Mouse (Mus musculus) activated CD4-positive, CD25-positive, alpha-beta regulatory T cell, adult 4 months (primary cell): ENCODE measurements around the gene Mettl11b. TPM values are rescaled to one million over a fixed set of nuclear protein-coding genes. Genes with fewer than 3 reads are reported as not detected.
"Not testable (repeated sequence)": the region's sequence is repeated elsewhere in the genome, so short reads cannot be mapped to it uniquely, and the experiment has no call there.

Source experiments
- ATAC-seq: one replicate; pipeline ENCODE4 v1.8.0; 2017
- polyA plus RNA-seq, 2 experiments: library from polyadenylated mRNA; unstranded; fragments of 100-300 nt; shearing (Covaris generic); gene quantifications; one replicate each; pipeline ENCODE4 v1.2.1; 2017

The Mettl11b gene
- not detected for polyA plus RNA-seq

DNA sequence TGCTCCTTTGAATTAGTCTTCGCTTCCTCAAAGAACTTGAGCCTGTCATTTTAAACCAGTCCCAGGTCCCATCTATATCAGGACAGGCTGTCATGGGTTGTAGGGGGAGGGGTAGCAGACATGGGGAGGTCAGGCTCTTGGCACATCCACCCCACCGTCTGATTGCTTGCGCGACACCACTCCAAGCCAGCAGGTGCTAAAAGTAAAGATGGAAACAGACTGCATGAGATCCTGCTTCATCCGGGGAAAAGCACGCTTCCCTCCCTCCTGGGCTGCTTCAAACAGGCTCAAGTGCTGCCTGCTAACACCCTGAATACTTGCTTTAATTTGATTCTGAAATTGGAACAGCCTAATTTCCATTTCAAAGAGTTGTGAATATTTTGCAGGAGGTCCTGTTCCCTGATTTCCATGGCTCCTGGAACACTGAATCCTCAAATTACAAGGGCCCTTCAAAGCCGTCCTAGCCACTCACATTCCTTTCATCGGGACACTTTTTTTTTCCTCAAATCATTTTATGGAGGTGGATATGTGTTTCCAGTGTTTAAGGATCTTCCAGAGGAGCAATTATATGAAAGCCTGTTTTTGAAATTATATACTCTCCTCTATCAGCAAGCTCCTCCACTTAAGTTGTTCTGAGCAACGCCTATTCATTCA, at the start of gene Mettl11b:
Mettl11b (minus strand) TSS at position 127 of the 654 bp plus-strand sequence.
- no peak for ATAC-seq

DNA sequence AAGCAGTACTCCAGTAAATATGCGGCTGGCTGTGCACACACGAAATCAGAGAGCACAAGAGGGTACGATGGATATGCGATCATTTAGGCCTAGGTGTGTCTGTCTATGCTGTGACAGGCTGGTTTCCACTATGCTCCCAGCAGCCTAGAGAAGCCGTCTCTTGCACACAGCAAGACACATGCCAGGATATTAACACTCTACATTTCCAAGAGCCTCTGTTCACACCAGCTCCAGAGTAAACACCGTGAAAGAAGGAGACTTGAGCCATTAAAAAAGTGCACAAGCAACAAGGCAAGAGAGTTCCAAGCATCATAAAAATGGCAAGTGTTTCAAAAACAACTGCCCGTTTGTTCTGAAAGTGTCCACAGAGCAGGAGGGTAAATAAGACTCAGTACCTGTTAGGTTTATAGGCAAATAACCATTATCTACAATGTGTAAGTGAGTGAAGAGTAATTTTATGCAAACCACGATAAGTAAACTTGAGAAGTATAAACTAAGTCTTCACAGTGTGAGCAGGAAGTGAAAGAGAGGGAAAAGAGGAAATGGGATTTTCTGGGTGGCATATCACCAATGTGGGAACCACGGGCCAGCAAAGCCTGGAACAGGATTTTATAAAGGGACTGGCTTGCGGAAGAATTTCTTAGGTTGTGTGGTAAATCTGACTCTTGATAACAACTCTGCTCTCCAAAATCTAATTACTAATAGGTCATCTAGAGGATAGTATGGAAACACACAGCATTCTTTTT, 32.6 kb upstream of the Mettl11b start:
- ATAC-seq, result no peak

DNA sequence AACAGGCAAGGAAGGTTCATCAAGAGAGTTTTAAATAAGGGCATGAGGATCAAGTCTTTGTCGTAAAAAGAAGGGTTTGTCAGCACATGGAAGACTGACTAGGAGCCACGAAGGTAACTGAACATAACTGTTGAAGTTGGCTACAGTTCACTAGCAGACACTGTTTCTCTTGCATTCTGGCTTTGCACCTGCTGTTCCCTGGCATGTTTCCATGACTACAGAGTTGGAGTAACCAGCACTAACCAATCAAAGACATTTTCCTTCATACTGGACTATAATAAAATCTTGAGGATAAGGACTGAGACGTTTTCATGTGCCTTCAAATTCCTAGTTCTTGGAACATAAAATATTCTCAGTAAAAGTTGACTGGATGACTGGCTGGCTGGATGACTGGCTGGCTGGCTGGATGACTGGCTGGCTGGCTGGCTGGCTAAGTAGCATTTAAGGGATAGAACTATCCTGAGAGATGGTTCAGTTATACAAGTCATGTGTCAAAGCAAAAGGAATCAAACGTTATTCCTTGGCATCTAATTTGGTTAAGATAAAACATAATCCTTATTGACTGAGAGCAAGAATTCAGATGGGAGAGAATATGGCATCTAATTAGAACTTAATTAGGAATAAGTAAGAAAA, 26.4 kb upstream of the Mettl11b start:
- ATAC-seq, result no peak

DNA sequence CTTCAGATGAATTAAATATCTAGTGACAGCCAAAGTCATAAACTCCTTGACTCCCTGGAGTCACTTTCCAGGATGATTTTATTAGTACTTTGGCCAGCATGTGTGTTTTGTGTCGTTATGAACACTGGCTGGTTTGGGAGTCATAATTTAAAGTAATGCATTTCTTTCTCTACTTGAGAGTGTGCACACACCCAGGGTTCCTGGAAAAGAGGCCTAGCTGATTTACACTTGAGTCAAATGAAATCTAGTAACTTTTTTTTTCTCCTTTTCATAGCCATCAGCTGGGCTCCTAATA, 12.2 kb upstream of the Mettl11b start:
- no peak for ATAC-seq

DNA sequence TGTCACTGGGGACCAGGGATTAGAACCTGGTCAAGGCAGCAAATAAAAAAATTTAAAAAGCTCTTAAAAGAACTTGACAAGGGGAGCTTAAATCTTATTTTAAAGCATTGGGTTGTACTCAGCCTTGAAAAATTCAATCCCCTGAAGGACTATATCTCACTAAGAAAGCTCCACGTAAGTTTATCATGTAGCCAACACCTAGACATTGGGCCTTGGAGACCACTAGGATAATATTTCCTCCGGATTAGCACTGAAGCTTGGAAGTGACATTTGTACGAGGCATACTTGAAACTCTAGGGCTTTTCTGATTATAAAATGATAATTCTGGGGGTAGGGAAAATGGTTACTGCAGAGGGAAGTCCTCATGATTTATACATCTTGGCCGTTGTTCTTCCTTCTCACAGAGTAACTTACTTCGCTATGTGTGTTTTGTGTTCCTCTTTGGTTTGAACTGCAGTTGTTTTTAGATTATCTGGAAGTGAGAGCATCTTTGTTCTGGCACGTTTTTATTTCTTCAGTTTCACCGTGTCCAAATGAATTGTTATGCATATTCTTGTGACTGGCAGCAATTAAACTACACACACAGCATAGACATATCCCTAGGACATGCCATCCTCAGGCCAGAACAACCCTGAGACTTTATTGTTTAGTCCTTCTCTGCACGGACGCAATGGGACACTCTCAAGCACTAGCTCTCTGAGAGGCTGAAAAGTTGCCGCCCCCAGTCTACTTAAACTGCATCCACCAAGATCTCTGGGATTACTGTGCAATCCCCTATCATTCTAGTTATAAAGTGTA, 11.6 kb upstream of the Mettl11b start:
- ATAC-seq, result no peak

DNA sequence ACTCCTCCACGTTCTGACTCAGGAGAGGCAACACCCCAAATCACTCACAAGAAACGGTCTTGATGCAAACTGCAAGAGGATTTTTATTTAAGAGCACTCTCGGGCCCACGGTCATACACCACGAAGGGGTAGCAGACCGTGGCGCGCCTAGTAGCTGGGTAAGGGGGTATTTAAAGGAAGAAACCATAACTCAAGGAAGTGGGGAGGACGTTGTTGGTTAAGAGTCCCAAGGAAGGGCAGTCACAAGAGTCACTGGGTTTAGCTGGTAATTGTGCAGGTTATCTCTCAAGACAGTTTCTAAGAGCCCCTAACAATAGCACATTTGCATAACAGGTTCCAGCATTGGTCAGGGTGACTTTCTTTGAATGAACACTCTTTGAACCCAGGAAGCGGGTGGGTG, 6.1 kb upstream of the Mettl11b start:
- not testable (repeated sequence) for ATAC-seq

DNA sequence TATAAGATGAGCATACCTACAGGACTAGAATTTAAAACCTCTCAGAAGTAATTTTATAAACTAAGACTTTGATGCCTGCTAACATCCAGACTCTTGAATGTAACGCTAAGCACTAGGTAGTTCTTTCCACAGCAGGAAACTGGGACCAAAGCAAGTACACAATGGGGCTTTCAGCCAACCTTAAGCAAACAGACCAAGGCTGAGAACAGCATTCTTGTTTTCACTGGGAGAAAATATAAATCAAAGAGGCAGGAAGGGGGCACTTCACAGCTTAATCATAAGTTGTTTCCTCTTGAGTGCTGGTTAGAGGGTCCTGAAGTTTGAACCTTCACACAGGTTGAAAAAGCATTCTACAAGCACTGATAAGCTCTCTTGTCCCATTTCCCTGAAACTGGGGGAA, 1.1 kb downstream of the Mettl11b start:
- no peak for ATAC-seq

DNA sequence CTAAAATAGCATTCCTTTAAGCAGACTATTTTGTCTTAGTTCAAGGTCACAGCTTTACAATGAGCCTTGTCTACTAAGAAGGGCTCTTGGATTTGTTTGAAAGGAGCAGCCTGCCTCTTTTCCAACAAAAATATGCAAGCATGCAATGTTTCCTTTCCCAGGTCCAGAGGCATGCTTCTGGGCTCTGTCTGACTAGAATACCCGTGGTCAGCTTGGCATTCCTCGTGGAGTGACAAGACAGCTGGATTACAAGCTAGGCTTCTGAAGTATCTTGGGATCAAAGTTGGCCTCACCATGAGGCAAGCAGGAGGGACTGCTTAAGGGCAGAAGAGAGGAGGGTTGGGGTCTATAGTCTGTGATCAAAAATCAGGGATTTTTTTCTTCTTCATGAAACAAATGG, 16.4 kb downstream of the Mettl11b start:
- no peak for ATAC-seq

DNA sequence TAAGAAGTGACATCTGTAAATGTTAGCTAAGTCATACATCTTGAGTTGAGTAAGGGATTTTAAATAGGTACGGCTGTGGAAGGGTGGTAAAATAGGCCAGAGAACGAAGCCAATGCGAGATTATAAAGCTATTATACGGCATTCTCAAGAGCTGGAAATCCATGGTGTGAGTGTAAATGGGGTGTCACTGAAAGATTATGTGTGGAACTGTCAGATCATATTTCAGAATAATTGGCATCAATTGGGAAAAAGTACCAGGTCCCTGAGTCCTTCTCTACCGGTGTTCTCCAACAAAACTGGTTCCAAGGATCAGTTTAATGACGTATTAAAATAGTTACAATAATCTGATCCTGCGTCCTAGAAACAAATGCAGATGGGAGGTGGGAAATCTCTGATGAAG, 24.5 kb downstream of the Mettl11b start:
- ATAC-seq, result no peak

DNA sequence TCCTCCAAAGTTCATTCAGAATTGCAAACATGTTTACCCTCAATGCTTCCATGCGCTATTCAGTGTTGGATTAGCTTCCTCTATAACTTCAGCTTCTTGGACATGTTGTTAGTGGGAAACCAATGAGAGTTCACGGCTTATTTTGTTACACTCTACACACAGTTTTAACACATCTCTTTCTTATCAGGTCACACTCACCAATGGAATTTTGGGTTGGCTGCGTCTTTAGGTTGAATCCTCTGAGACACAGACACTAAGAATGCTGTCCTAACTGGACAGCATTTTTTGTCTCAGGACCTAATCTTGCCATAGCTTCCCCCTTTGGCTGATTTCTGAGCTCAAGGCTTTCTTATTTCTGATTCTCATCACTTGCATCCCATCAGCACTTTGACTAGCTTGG, 25.3 kb downstream of the Mettl11b start:
- ATAC-seq, result no peak

DNA sequence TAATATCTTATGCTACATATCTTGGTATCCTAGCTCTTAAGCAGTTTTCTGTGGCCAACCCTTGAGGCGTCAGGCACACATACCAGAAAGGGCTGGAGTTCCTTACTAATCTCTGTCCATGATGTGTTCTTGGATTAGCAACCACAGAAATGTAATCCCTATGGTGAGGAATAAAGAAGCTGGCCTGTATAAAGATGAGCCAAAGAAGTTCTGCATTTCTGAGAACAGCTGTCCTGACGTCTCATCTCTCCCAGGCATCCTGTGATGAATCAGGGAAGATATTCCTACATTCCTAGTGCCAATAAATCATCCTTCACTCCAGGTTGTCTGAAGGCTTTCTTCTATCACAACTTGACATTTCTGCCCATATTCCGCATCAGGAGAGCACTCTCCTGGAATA, 33.2 kb downstream of the Mettl11b start:
- ATAC-seq, result no peak

DNA sequence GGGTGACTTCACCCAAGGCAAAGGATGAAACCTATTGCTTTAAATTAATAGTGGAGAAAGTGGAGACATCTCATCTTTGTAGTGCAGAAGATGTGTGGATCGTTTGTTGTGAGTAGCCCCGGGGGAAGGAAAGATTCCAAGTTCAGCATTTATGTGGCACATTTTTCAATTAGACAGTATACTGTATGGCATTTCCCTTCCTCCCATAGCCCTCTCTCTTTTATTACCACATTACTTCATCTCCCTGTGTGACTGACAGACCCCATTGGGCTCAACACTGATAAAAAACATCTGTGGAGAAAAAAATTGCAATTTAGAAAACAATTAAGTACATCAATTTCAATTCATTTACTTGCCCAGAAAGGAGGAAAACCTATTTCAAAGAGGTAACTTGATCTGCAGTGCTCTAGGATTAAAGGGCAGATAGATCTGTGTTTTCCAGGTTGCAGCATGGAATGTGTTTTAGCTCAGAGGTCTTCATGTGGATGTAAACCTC, 42.0 kb downstream of the Mettl11b start:
- no peak for ATAC-seq

DNA sequence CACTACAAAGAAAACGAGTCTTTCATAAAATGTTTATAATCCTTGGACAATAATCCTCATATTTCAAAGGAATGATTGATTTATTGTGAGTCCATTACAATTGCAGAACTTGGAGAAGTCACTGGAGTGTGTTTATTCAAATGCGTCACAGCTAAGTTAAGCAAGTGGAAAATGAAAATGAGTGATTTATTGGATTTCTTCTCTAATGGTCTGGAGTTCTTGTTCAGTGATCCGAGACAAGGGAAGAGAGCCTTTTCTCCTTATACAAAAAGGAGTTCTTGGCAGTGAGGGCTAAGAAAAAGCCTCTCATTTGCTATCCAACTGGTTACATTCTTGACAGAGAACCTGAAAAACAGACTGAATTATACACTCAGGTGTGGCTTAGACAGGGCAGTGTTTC, 42.9 kb downstream of the Mettl11b start:
- ATAC-seq, result no peak

DNA sequence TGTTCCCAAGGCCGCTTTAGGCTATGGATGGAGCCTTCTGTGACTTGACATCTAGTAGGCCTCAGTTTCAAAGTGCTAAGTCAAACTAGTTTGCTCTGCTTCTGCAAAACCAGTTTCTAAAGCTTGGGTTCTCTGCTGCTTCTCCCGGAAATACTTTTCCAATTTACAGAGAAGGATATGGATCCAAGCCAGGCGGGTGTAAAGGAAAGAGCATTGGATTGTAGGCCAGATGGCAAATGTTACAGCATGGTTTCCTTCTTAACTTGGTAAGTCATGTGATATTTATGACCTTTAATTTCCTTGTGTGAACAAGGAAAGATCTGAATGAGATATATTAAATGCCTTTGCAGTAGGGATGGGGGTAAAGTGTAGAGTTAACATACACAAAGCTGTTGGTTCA, 52.2 kb downstream of the Mettl11b start:
- no peak for ATAC-seq

DNA sequence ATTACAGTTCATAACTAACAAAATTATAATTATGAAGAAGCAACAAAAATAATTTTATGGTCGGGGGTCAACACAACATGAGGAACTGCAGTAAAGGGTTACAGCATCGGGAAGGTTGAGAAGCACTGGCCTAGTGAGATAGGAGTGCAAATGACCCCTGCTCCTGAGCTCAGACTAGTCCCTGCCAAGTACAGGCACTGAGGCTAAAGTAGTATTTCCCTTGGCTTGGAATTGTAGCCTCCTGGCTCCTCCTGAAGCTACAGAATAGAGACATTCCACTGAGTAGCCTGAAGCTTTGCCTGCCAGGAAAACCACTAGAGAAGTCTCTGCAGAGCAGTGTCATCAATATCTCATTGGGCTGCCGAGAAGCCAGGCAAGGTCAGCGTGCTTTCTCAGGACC, 53.7 kb downstream of the Mettl11b start:
- no peak for ATAC-seq

DNA sequence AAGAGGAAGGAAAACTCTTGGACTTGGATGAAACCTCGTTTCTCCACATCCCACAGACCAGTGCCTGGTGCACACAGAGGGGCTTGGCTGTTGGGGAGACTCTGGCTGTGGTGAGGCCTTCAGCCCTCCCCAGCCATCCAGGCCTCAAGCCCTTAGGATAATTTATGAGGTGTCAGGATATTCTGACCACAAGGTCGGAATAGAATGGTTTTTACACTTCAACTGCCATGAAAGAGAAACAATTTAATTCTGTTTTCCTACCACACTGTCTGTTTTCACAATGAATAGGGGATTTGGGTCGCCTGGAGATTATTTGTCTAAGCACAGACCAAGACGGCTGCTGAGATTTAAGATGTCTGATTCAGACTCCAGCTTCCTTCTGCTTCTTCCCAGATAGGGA, 54.3 kb downstream of the Mettl11b start:
- ATAC-seq, result no peak

DNA sequence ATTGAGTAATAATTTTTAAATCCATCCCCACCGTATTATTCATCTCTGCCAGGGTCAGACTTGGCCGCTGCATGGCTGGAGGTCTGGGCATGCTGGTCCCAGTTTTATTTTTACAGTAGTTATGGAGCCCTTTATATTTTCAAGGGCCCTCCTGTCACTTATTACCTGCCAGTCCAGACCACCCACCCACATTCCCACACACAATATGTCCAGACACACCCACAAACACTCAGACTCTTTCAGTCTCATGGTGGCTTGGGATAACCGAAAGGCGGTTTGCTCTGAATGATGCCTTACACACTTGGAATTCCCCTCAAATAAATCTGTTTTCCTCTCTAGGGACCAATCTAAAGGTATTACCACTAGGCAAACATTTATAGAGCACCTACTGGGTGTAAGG, 55.1 kb downstream of the Mettl11b start:
- ATAC-seq, result no peak

DNA sequence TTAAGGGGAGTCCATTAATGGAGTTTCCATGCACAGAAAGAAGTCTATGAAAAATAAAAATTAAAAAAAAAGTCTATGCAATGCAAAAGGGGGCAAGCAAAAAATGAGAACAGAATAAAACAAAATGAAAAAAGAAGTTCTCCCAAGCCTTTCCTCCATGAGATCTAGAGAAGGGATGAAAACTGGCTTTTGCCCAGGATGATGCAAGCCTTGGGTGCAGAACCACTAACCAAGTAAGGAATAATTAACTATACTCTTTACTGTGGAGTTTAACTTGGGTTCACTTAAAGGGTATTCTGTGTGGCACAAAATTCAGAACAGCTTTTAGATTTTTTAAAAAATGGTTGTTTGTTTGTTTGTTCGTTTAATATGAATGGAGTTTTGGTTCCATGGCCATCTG, 62.6 kb downstream of the Mettl11b start:
- no peak for ATAC-seq

DNA sequence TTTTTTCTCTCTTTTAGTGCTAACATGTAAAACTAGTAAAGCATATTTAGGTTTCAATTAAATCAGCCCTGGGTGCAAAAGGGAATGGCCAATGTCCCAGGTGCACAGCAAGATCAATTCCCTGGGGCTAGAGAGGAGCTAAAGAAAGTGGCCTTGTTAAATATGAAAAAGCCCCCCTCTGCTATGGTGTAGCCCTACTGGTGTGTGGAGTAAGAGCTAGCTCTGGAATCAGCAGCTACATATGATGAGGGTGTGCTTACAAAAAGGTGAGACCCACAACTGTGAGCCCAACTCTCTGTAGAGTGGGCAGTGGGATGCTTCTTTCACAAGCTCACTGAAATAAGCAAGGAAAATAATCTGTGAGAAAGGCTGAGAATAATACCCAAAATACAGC, 66.5 kb downstream of the Mettl11b start:
- ATAC-seq, result no peak

DNA sequence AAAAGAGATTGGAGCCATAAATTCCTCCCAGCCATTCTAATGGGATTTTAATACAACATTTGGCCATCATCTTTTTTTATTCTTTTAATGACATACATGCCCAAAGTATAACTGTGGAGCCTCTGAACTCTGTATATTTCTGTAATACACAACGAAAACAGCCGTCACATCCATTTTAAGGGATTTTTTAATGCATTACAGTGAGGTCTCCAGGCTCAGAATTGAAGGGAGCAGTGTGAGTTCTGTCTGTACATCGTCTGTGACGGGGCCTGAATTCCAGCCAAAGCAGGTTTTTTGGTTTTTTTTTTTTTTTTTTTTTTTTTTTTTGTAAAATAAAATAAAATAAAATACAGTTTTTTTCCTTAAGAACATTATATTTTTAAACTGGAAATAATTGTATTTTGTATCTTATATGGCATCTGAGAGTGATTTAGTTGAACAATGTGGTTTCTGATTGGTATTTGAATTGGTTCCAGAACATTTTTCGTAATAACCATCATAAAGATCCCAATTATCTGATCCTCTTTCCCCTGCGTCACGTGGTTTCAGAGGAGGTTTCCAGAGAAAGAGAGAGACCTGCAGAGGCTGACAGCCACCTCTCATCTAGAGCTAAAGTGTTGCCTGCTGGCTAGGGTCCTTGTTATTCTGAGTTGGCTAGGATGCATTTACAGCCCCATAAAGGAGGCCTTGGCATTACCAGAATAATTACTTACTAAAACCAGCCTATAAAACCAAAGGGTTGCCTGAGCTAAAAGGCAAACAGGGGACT, 67.1 kb downstream of the Mettl11b start:
- no peak for ATAC-seq

DNA sequence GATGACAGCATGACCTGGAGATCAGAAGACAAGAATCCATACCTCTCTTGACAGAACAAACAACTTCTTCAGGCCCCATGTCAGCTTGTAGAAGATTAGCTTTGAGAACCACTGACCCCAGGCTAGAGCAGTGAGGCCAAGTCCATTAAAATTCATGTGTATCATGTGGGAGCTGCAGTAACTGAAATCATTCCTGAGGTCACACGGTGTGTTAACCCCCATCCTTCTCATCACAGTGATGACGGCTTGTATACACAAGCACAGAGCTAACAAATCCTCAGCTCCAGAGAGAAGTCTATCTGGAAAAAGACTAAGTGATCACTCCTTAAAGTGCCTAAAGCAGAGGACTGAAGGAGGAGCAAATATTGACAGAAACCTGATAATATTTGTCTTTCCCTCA, 68.0 kb downstream of the Mettl11b start:
- ATAC-seq, result no peak

DNA sequence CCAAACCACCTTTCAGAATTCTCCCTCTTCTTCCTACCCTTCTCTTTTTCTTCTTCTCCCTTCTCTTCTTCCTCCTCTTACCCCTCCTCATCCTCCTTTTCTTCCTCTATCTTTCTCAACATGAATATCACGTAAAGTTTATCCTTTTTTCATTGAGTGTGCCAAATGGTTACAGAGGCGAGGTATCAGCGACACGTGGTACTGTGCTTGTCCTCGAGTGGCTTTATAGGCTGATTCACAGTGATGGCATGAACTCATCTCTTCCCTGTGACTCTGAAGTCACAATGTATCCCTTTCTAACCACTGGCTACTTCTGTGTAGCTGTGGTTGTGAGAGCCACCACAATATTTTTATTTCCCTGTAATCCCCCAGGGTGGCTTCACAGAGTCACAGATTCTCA, 68.6 kb downstream of the Mettl11b start:
- ATAC-seq, result no peak
